Mouse (Mus musculus) forebrain, embryonic 16.5 days (tissue): ENCODE data around the gene Adam11. TPM values are rescaled to one million over a fixed set of nuclear protein-coding genes. Genes with fewer than 3 reads are reported as not detected.

ENCODE experiments used
- ATAC-seq: fragments of 200-750 bp; cut with Nextera tagmentation; 2 replicates; pipeline ENCODE4 v1.8.0; 2017; ENCODE audit warnings: mild to moderate bottlenecking, moderate library complexity
- H3K27ac ChIP-seq: fragments of 300-500 bp; sonication (generic); 2 replicates; pipeline ENCODE4 v1.5.1; 2014; ENCODE audit warnings: low read length, control low read depth
- H3K27me3 ChIP-seq: fragments of 300-500 bp; sonication (generic); replicated peaks from 2 replicates; pipeline ENCODE4 v1.6.1; 2014; ENCODE audit warnings: low read length; ENCODE audit not compliant: control insufficient read depth, insufficient read depth
- H3K36me3 ChIP-seq: fragments of 300-500 bp; sonication (generic); 2 replicates; pipeline ENCODE4 v1.6.1; 2014; ENCODE audit not compliant: control insufficient read depth, insufficient read depth
- H3K4me1 ChIP-seq: fragments of 300-500 bp; sonication (generic); replicated peaks from 2 replicates; pipeline ENCODE4 v1.6.1; 2014; ENCODE audit warnings: low read length; ENCODE audit not compliant: control insufficient read depth, insufficient read depth
- H3K4me2 ChIP-seq: fragments of 300-500 bp; sonication (generic); 2 replicates; pipeline ENCODE4 v1.6.1; 2014; ENCODE audit warnings: mild to moderate bottlenecking, low read length, control low read depth
- H3K4me3 ChIP-seq: fragments of 300-500 bp; sonication (generic); replicated peaks from 2 replicates; pipeline ENCODE4 v1.5.1; 2014; ENCODE audit warnings: mild to moderate bottlenecking, low read length, control low read depth
- H3K9ac ChIP-seq: fragments of 300-500 bp; sonication (generic); replicated peaks from 2 replicates; pipeline ENCODE4 v1.6.1; 2014; ENCODE audit warnings: low read depth, low read length, control low read depth
- H3K9me3 ChIP-seq: fragments of 300-500 bp; sonication (generic); 2 replicates; pipeline ENCODE4 v1.6.1; 2016; ENCODE audit warnings: low read length; ENCODE audit not compliant: control insufficient read depth
- WGBS: fragments of 180-500 bp; shearing (Covaris S2); extraction: QIAGEN DNeasy Blood & Tissue Kit; methylation state at CpG from one replicate; pipeline ENCODE4 v1.1.7; 2014; 5-methylcytosine and 5-hydroxymethylcytosine counted together
- polyA plus RNA-seq: library from polyadenylated mRNA; unstranded; fragments of >200 nt; fragmentation: Nextera tagmentation; extraction: Ambion mirVana; gene quantifications from 2 replicates; pipeline ENCODE4 v1.2.1, GENCODE M21; 2015

Gene Adam11
- polyA plus RNA-seq, 1 experiment from 2014 or later, result 33.7 TPM

- peak; percentile 57 for ATAC-seq
- Histone ChIP-seq H3K27me3 (peaks cover 6% of the 10 kb centered on the region; the same call in 1 of the 2 replicates), H3K9ac (peak overlapping the region; percentile 94), H3K4me2 (peak overlapping the region; percentile 62), H3K9me3 (no peaks in the 10 kb centered on the region), H3K27ac (peak overlapping the region; percentile 91), H3K4me3 (peak overlapping the region; percentile 88), H3K36me3 (no peaks in the 10 kb centered on the region), H3K4me1 (peaks cover 22% of the 10 kb centered on the region)
- under 1% methylated on average over 56 of the region's 92 CpGs for WGBS
Observed at GRCm38 (mm10) chr11:102818121-102819020, 57.1 kb downstream of the Adam11 start.

GRCm38 (mm10) chr11:102819021-102819782, 58.0 kb downstream of the Adam11 start, which contains the start of gene Gjc1:
Gjc1 (minus strand) TSS chr11:102819700.
- H3K27me3 ChIP-seq, result peaks cover 6% of the 10 kb centered on the region; the same call in 1 of the 2 replicates
- H3K4me3 ChIP-seq, result peak within 1 kb of the TSS; percentile 88
- peak; percentile 90 for ATAC-seq
- no peaks in the 10 kb centered on the region for H3K36me3 ChIP-seq
- H3K4me1 ChIP-seq, result peaks cover 22% of the 10 kb centered on the region
- H3K9me3 ChIP-seq, result no peaks in the 10 kb centered on the region
- H3K4me2 ChIP-seq, result peak within 1 kb of the TSS; percentile 62
- under 1% methylated on average over 50 of the region's 97 CpGs for WGBS
- H3K9ac ChIP-seq, result peak within 1 kb of the TSS; percentile 94
- peak within 1 kb of the TSS; percentile 91 for H3K27ac ChIP-seq

DNA sequence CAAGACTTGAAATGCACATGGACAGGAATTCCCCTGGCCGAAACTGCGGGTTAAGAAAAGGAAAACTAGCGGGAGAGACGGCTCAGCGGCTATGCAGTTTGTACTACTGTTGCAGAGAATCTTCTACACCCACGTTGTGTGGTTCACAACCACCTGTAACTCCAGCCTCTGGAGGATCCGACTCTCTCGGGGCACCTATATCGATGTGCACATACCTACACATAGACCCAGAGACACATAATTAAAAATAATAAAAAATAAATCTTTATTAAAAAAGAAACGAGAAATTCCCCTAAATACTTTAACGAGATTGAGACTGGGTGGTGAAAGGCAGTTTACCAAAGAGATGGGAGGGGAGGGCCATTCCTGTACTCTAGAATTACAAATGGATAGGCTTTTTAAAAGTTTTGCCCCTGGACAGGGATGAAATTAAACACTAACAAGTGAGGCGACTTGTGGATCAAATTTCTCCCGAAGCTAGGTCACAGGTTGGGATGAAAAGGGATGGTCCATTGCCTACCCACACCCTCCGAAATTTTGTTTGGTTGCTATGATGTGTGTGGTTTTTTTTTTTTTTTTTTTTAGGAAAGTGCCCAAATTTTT, 58.6 kb downstream of the Adam11 start:
- no peaks in the 10 kb centered on the region for H3K36me3 ChIP-seq
- WGBS, result 4% methylated on average over 14 of the region's 14 CpGs
- no peak overlapping the region for H3K27ac ChIP-seq
- H3K4me2 ChIP-seq, result peak overlapping the region; percentile 62
- H3K27me3 ChIP-seq, result peaks cover 6% of the 10 kb centered on the region; the same call in 1 of the 2 replicates
- no peak overlapping the region for H3K9ac ChIP-seq
- H3K9me3 ChIP-seq, result no peaks in the 10 kb centered on the region
- no peak for ATAC-seq
- peaks cover 22% of the 10 kb centered on the region for H3K4me1 ChIP-seq
- peak overlapping the region; percentile 88 for H3K4me3 ChIP-seq

- Histone ChIP-seq H3K36me3 (no peaks in the 10 kb centered on the region), H3K9me3 (no peaks in the 10 kb centered on the region), H3K4me1 (peaks cover 22% of the 10 kb centered on the region), H3K27me3 (peaks cover 6% of the 10 kb centered on the region; the same call in 1 of the 2 replicates), H3K27ac (no peak overlapping the region), H3K9ac (no peak overlapping the region), H3K4me2 (no peak overlapping the region), H3K4me3 (no peak overlapping the region)
- ATAC-seq, result no peak
- WGBS, result 8% methylated on average over 3 of the region's 3 CpGs
Observed at GRCm38 (mm10) chr11:102820432-102820831, 59.2 kb downstream of the Adam11 start.

GRCm38 (mm10) chr11:102821231-102821630, 60.0 kb downstream of the Adam11 start:
- H3K9me3 ChIP-seq, result no peaks in the 10 kb centered on the region
- peaks cover 17% of the 10 kb centered on the region for H3K4me1 ChIP-seq
- ATAC-seq, result no peak
- no peak overlapping the region for H3K4me3 ChIP-seq
- H3K36me3 ChIP-seq, result no peaks in the 10 kb centered on the region
- H3K4me2 ChIP-seq, result no peak overlapping the region
- no peak overlapping the region for H3K9ac ChIP-seq
- no peak overlapping the region for H3K27ac ChIP-seq
- peaks cover 6% of the 10 kb centered on the region; the same call in 1 of the 2 replicates for H3K27me3 ChIP-seq
- WGBS, result 48% methylated on average over 6 of the region's 6 CpGs

GRCm38 (mm10) chr11:102826476-102826875, 65.2 kb downstream of the Adam11 start:
- Histone ChIP-seq H3K27ac (no peak overlapping the region), H3K9ac (no peak overlapping the region), H3K4me3 (no peak overlapping the region), H3K27me3 (no peaks in the 10 kb centered on the region), H3K4me2 (no peak overlapping the region), H3K4me1 (no peaks in the 10 kb centered on the region), H3K36me3 (no peaks in the 10 kb centered on the region), H3K9me3 (no peaks in the 10 kb centered on the region)
- no peak for ATAC-seq
- 67% methylated on average over 2 of the region's 2 CpGs for WGBS

DNA sequence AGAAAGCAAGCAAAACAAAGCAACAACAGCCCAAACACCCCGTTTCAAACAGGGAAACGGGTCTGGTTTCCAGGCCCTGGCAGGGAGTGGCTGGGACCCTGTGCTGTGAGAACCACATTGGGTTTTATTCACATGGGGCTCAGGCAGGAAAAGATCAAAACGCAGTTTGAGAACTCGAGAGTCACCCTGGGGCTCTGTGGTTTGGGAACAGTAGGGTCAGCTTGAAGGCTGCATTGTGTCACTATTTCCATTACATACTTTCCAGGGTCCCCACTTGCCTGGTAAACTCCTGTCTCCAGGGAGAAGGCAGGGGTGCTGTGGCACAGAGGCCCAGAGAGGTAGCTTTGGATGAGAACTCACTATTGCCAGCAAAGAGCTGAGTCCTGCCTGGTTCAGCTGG, 65.9 kb downstream of the Adam11 start:
- 66% methylated on average over 4 of the region's 4 CpGs for WGBS
- H3K27ac ChIP-seq, result no peak overlapping the region
- no peak overlapping the region for H3K4me2 ChIP-seq
- no peaks in the 10 kb centered on the region for H3K4me1 ChIP-seq
- no peaks in the 10 kb centered on the region for H3K27me3 ChIP-seq
- no peak overlapping the region for H3K4me3 ChIP-seq
- no peaks in the 10 kb centered on the region for H3K36me3 ChIP-seq
- H3K9ac ChIP-seq, result no peak overlapping the region
- no peak for ATAC-seq
- H3K9me3 ChIP-seq, result no peaks in the 10 kb centered on the region
